Mouse (Mus musculus): ENCODE data around the gene Ocel1. TPM values are rescaled to one million over a fixed set of nuclear protein-coding genes. Genes with fewer than 3 reads are reported as not detected.
A peak's percentile ranks its signal among the peaks of the same experiment; 100 is the strongest.

The Ocel1 gene
- polyA plus RNA-seq, 1 experiment from 2014 or later = 7.4 TPM

DNA sequence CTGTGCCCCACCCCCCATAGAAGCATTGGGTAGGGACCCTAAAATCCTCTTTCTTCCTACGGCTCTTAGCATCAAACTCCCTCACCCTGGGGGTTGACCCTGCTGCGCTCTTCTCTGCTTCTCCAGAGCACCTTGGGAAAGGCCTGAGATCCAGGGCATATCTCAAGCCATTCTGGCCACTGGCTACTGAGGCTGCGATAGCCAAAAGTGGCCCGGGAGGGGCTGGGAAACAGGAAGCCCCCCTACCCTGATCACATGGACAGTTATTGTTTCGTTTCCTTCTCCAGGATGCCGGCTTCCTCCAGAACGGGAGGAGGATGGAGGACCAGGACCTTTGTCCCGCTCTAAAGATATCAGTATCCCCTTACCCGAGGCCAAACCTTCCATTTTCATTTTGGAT, 24.5 kb downstream of the Ocel1 start, which contains the start of gene Ushbp1:
Gene Ushbp1 (minus strand): TSS at position 174 of the 400 bp plus-strand sequence.
- Histone ChIP-seq H3K27me3 (no peaks in the 10 kb centered on the region), H3K9ac (no peak within 1 kb of the TSS), H3K36me3 (peaks cover 5% of the 10 kb centered on the region; the same call in 1 of the 2 replicates), H3K27ac (replicated peaks) (peak within 1 kb of the TSS; percentile 69), H3K4me2 (peak within 1 kb of the TSS; percentile 86), H3K9me3 (no peaks in the 10 kb centered on the region), H3K4me3 (peak within 1 kb of the TSS; percentile 57), H3K4me1 (replicated peaks) (peaks cover 13% of the 10 kb centered on the region)
- ATAC-seq (ENCODE audit: low FRiP score, low read depth) = no peak
- whole genome bisulfite sequencing = 81% methylated on average over 9 of the region's 9 CpGs

DNA sequence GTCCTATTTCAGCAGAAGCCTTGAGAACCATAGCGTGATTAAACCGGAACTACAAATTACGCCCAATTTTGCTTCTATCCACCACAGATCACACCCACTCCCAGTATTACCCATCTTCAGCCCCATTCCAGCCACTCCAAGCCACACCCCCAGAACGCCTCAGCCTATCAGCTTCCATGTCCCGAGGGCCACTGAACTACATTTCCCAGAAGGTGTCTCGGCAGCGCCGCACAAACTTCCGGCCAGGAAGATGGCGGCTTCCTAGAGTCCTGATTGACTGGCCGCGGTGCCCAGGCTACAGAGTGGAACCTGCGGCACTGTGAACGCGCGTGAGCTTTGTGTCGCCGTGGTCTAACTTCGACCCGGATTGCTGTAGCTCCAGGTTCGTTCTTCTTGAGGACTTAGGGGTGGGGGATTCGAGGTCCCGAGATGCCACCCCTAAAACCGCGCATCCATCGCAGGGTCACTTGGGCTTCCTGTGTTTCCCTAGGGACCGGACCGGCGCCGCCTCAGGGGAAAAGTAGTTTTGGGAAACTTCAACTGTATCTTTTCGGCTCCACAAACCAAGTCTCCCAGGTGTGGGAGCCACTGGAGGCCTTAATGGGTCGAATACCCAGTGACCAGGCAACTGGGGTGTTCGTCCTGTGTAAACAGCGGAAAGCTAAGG, 25.7 kb downstream of the Ocel1 start, which contains the start of gene Babam1:
Gene Babam1 (plus strand): TSS at position 223 of the 667 bp plus-strand sequence.
- Histone ChIP-seq H3K9me3 (no peaks in the 10 kb centered on the region), H3K9ac (peak within 1 kb of the TSS; percentile 55), H3K4me1 (replicated peaks) (peaks cover 13% of the 10 kb centered on the region), H3K4me2 (peak within 1 kb of the TSS; percentile 86), H3K4me3 (peak within 1 kb of the TSS; percentile 57), H3K36me3 (peaks cover 5% of the 10 kb centered on the region; the same call in 1 of the 2 replicates), H3K27me3 (no peaks in the 10 kb centered on the region), H3K27ac (replicated peaks) (peak within 1 kb of the TSS; percentile 69)
- peak; percentile 98 for ATAC-seq (ENCODE audit: low FRiP score, low read depth)
- under 1% methylated on average over 34 of the region's 34 CpGs for WGBS

DNA sequence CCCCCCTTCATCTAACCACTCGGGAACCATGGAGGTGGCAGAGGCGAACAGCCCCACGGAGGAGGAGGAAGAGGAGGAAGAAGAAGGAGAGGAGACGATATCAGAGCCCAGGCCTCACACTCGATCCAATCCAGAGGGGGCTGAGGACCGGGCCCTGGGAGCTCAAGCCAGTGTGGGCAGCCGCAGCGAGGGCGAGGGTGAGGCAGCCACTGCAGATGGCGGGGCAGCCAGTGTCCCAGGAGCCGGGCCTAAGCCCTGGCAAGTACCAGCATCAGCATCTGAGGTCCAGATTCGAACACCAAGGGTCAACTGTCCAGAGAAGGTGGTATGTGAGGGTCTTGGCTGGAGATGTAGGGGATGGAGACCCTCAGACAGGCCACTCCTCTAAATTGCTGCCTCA, 26.6 kb downstream of the Ocel1 start:
- WGBS = 87% methylated on average over 12 of the region's 12 CpGs

GRCm38 (mm10) chr8:71400826-71401225, 29.7 kb downstream of the Ocel1 start:
- H3K36me3 ChIP-seq = peaks cover 9% of the 10 kb centered on the region; the same call in 1 of the 2 replicates
- WGBS = 94% methylated on average over 2 of the region's 2 CpGs

More for the DNA sequence above, 26.6 kb downstream of the Ocel1 start:
- Histone ChIP-seq H3K4me1 (replicated peaks) (peaks cover 13% of the 10 kb centered on the region), H3K27me3 (no peaks in the 10 kb centered on the region), H3K9ac (no peak overlapping the region), H3K27ac (replicated peaks) (no peak overlapping the region), H3K4me3 (peak overlapping the region; percentile 57), H3K9me3 (no peaks in the 10 kb centered on the region), H3K4me2 (peak overlapping the region; percentile 86), H3K36me3 (peaks cover 5% of the 10 kb centered on the region; the same call in 1 of the 2 replicates)
- ATAC-seq (ENCODE audit: low FRiP score, low read depth) = no peak

DNA sequence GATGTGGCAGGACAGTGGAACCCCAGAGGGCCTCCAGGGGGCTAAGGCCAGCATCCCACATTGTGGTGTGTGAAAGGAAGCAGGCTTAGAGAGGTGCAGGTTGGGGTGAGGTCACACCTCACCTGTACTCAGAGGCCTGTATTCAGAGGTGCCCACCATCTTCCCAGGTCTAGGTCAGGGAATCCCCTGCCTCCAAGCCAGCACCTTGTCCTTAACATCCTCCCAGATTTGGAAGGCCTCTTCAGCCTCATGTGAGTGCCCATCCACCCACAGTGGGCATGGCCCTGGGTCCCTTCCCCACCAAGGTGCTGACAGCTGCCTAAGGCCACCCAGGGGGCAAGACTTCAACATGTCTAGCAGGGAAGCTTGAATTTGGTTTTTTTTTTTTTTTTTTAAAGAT, 30.4 kb downstream of the Ocel1 start:
- Histone ChIP-seq H3K4me1 (replicated peaks) (peaks cover 23% of the 10 kb centered on the region), H3K4me3 (no peak overlapping the region), H3K36me3 (peaks cover 9% of the 10 kb centered on the region; the same call in 1 of the 2 replicates), H3K4me2 (no peak overlapping the region), H3K27ac (replicated peaks) (no peak overlapping the region), H3K9ac (no peak overlapping the region), H3K27me3 (no peaks in the 10 kb centered on the region), H3K9me3 (no peaks in the 10 kb centered on the region)
- ATAC-seq (ENCODE audit: low FRiP score, low read depth) = no peak

More at GRCm38 (mm10) chr8:71400826-71401225, 29.7 kb downstream of the Ocel1 start:
- Histone ChIP-seq H3K4me3 (no peak overlapping the region), H3K9ac (no peak overlapping the region), H3K4me1 (replicated peaks) (peaks cover 21% of the 10 kb centered on the region), H3K27ac (replicated peaks) (no peak overlapping the region), H3K4me2 (no peak overlapping the region), H3K9me3 (no peaks in the 10 kb centered on the region), H3K27me3 (no peaks in the 10 kb centered on the region)
- ATAC-seq (ENCODE audit: low FRiP score, low read depth) = no peak

GRCm38 (mm10) chr8:71402446-71402964, 31.4 kb downstream of the Ocel1 start:
- 85% methylated on average over 9 of the region's 9 CpGs for WGBS
- Histone ChIP-seq H3K4me1 (replicated peaks) (peaks cover 24% of the 10 kb centered on the region), H3K9ac (no peak overlapping the region), H3K4me2 (no peak overlapping the region), H3K27me3 (no peaks in the 10 kb centered on the region), H3K4me3 (no peak overlapping the region), H3K9me3 (no peaks in the 10 kb centered on the region), H3K27ac (replicated peaks) (no peak overlapping the region), H3K36me3 (peaks cover 9% of the 10 kb centered on the region; the same call in 1 of the 2 replicates)
- ATAC-seq (ENCODE audit: low FRiP score, low read depth) = no peak

- Histone ChIP-seq H3K4me3 (no peak overlapping the region), H3K27me3 (no peaks in the 10 kb centered on the region), H3K9me3 (no peaks in the 10 kb centered on the region), H3K4me2 (no peak overlapping the region), H3K4me1 (replicated peaks) (peaks cover 20% of the 10 kb centered on the region), H3K36me3 (peaks cover 9% of the 10 kb centered on the region; the same call in 1 of the 2 replicates), H3K27ac (replicated peaks) (no peak overlapping the region), H3K9ac (no peak overlapping the region)
- ATAC-seq (ENCODE audit: low FRiP score, low read depth) = no peak
- WGBS = 85% methylated on average over 6 of the region's 6 CpGs
Observed at GRCm38 (mm10) chr8:71403107-71403885, 32.2 kb downstream of the Ocel1 start.

- Histone ChIP-seq H3K36me3 (peaks cover 9% of the 10 kb centered on the region; the same call in 1 of the 2 replicates), H3K9me3 (no peaks in the 10 kb centered on the region), H3K4me1 (replicated peaks) (peaks cover 20% of the 10 kb centered on the region), H3K27ac (replicated peaks) (no peak overlapping the region), H3K4me2 (no peak overlapping the region), H3K27me3 (no peaks in the 10 kb centered on the region), H3K9ac (no peak overlapping the region), H3K4me3 (no peak overlapping the region)
- no peak for ATAC-seq (ENCODE audit: low FRiP score, low read depth)
- WGBS = 88% methylated on average over 8 of the region's 8 CpGs
Observed at GRCm38 (mm10) chr8:71404011-71404410, 32.9 kb downstream of the Ocel1 start.

DNA sequence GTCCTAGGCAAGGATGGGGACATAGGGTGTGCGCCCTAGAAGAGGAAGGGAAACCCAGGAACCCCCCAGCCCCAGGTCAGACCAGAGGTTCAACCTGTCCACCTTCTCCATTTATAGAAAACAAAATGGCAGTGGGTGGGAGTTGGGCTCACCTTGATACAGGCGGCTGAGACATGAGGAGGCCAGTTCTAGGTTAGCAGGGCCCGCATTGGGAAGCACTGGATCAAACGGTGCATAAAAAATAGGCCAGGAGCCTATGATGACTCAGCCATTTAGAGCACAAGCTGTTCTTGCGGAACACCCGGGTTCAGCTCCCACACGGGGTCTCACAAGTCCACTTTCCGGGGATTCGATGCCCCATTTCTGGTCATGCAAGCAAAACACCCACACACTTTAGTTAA, 33.9 kb downstream of the Ocel1 start:
- Histone ChIP-seq H3K36me3 (0 out of 2 replicates have a peak, but pooled peaks cover 4% of the 10 kb centered on the region), H3K4me3 (no peak overlapping the region), H3K4me2 (0 out of 2 replicates have a peak overlapping the region, but pooled peaks have one; percentile 98), H3K9me3 (no peaks in the 10 kb centered on the region), H3K27me3 (no peaks in the 10 kb centered on the region), H3K4me1 (replicated peaks) (peaks cover 20% of the 10 kb centered on the region), H3K27ac (replicated peaks) (no peak overlapping the region), H3K9ac (no peak overlapping the region)
- no peak for ATAC-seq (ENCODE audit: low FRiP score, low read depth)
- 83% methylated on average over 9 of the region's 9 CpGs for WGBS

DNA sequence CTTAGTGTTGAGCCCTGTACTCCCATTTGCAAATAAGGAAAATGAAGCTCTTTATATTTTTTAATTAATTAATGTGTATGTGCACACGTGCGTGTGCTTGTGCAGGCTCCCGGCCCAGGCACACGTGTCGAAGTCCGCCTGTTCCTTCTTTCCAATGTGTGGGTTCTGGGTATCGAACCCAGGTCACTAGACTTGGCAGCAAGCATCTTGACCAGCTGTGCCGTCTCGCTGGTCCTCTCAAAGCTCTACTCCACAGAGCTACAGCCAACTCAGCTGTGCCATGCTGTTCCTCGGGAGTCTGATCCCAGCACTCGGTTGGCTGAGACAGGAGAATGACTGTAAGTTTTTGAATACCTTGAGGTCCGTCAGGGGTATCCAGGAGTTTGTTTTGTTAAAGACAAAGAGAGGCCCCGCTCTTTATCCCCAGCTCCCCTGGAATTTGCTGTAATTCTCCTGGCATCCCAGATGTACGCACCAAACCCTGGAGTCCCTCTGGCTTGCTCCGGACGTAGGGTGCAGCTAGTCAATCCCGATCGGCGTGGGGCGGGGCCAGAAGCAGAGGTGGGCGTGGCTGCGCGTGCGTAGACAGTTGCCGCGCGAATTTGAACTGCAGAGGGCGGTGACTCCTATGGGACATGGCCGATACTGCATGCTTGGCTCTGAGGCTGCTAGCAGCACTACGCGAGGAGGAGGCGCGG, 34.5 kb downstream of the Ocel1 start, which contains the start of gene Ankle1:
Gene Ankle1 (plus strand): TSS at position 610 of the 698 bp plus-strand sequence.
- no peak within 1 kb of the TSS for H3K27ac ChIP-seq (replicated peaks)
- peak within 1 kb of the TSS; percentile 39 for H3K9ac ChIP-seq
- H3K4me1 ChIP-seq (replicated peaks) = peaks cover 20% of the 10 kb centered on the region
- H3K4me2 ChIP-seq = peak within 1 kb of the TSS; percentile 98
- no peaks in the 10 kb centered on the region for H3K9me3 ChIP-seq
- 16% methylated on average over 33 of the region's 33 CpGs for WGBS
- H3K4me3 ChIP-seq = peak within 1 kb of the TSS; percentile 49
- H3K36me3 ChIP-seq = 0 out of 2 replicates have a peak, but pooled peaks cover 4% of the 10 kb centered on the region
- no peaks in the 10 kb centered on the region for H3K27me3 ChIP-seq
- peak; percentile 90 for ATAC-seq (ENCODE audit: low FRiP score, low read depth)

All from hindbrain, embryonic 15.5 days (tissue).